Mouse (Mus musculus): ENCODE measurements around the gene Irs3.
A peak's percentile ranks its signal among the peaks of the same experiment; 100 is the strongest.

Gene Irs3

DNA sequence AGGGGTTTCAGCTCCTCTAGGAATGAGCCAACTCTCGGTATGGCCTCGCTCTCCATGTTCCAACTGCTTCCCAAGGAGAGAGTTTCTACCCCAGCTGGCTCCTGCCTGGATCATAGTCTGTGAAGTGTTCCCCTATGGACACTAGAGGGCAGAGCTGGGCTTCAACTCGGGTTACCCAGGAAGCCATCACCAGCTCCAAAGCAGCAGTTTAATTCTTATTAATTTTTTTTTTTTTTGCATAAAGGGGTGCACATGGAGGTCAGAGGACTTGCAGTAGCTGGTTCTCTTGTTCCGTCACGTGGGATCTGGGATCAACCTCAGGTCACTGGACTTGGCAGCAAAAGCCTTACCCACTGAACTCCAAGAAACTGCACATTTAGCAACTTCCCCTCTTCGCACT lies 11.5 kb upstream of the Irs3 start:
- DNase-seq (ENCODE audit: low spot score) = no peak

- no peak for DNase-seq (ENCODE audit: low spot score)
Observed at GRCm38 (mm10) chr5:137654746-137655145, 9.2 kb upstream of the Irs3 start.

DNA sequence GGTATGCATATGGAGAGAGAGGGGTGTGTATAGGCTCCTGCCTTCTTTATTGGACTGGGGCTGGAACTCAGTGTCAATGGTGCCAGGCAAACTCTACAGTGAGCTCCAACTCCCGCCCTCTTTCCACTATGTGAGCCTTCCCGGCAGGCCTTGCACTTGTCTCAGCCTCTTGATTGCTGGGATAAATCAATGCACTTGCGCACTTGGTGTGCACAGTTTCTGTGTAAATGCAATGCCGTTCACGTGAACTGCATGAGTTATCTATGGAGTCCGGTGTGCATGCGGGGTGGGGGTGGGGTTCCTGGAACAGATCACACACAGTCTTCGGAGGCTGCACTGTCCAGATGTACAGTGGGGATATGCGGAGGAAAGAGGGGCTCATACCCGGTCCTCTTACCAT lies 7.9 kb upstream of the Irs3 start:
- no peak for DNase-seq (ENCODE audit: low spot score)

DNA sequence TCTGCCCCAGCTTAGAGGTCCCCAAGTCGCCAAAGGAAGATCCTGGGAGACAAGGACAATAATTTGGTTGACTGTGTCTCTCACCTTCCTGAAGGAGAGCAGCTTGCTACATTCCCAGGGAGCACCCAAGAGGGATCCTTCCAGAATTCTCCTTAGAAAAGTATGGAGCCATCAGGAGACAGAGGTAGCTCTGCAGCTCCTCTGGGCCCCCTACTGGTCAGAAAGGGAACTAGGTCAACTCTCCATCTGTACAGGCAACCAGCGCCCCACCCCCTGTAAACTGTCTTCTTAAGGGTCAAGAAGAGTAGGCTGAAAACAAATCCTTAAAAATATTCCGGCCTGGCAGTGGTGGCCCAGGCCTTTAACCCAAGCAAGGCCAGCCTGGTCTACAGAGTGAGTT lies 7.0 kb upstream of the Irs3 start:
- no peak for DNase-seq (ENCODE audit: low spot score)

- DNase-seq (ENCODE audit: low spot score) = no peak
Observed at GRCm38 (mm10) chr5:137649669-137650571, 4.4 kb upstream of the Irs3 start.

GRCm38 (mm10) chr5:137649251-137649650 lies 3.7 kb upstream of the Irs3 start:
- no peak for DNase-seq (ENCODE audit: low spot score)

DNA sequence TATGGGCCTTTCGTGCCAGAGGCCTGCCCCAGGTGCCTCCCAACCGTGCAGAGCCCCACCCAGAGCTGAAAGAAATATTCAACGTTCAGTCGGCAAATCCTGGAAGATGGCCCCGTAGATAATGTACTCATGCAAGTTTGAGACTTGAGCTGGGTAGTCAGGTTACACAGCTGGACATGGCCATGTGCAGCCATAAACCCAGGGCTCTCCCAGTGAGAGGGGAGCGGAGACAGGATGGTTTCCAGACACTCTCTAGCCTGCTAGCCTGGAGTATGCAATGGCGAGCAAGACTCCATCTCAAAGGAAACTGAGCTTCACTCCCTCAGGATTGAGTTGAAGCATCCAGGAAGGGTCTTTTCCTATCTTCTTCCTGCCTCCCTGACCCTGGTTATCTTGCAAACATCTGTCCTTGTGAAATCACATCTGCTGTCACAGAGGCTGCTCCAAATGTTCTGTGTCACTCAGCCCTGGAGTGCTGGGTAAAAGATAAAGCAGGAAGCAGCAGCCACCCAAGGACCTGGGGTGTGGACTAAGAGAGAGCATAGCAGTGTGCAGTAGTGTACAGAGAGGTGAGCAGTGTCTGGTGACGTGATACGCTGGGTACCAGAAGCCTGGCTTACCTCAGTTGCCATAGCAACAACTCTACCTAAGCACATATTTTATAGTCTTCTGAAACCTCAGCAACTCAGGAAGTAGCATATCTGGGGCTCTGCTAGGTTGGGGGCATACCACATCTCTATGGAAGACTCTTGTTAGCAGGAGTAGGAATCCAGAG lies 2.5 kb upstream of the Irs3 start:
- no peak for DNase-seq (ENCODE audit: low spot score)

- DNase-seq (ENCODE audit: low spot score) = no peak
Observed at GRCm38 (mm10) chr5:137645091-137645651, 343 bp downstream of the Irs3 start.

DNA sequence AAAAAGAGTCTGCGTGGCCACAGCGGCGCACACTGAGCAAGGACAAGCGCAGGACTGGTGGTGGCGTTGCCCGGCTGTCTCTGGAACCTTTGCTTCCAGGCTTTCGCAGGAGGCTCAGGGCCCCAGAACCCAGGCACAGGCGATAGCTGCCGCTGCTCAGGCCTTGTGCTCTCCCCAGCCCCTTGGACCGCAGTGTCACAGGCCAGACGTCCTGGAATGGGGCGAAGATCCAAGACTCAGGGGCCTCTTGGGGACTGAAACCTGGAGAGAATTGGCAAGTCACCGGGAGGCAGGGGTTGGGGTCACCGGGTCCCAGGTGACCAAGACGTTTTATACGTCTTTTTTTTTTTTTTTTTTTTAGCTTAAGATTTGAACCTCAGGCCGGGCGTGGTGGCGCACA lies 1.0 kb downstream of the Irs3 start:
- no peak for DNase-seq (ENCODE audit: low spot score)

DNA sequence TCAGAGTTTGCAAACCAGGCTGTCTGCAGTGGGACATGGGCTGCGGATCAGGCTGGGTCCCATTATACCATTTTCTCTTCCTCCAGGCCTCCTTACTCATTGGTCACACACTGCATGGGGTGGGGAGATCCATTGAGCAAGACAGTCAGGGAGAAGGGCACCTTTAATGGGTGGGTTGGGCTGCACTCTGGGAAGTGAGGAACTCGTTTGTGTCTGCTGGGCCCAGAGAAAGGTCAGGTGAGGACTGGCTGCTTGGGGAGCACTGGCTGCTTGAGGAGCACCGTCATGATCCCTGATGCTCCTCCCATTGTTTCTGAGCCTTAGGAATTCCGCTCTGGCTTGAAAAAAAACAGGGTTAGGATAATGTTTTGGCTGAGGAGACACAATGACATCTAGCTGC lies 2.6 kb downstream of the Irs3 start:
- DNase-seq (ENCODE audit: low spot score) = no peak

DNA sequence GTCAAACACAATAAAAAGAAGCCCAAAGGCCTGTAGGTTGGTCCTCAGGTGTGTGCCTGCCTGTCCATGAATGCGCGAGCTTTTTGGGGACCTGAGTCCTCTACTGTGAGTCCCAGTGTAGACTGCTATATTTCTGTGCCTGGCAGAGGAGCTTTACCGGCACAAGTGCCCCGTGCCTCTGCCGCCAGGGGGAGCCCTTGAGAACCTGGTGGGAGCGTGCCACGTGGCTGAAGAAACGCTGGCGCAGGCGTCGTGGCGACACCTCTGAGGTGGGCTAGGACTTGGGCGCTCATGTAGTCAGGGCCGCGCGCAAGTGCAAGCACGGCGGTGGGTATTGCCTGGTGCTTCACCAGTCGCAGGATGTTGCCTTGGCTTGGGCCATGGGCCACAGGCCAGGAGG lies 4.5 kb downstream of the Irs3 start, which contains the start of gene Sap25:
Gene Sap25, plus strand, starts transcription at position 281 of the 400 bp plus-strand sequence.
- DNase-seq (ENCODE audit: low spot score) = no peak

- DNase-seq (ENCODE audit: low spot score) = no peak
Observed at GRCm38 (mm10) chr5:137639472-137639871, 6.0 kb downstream of the Irs3 start.

DNA sequence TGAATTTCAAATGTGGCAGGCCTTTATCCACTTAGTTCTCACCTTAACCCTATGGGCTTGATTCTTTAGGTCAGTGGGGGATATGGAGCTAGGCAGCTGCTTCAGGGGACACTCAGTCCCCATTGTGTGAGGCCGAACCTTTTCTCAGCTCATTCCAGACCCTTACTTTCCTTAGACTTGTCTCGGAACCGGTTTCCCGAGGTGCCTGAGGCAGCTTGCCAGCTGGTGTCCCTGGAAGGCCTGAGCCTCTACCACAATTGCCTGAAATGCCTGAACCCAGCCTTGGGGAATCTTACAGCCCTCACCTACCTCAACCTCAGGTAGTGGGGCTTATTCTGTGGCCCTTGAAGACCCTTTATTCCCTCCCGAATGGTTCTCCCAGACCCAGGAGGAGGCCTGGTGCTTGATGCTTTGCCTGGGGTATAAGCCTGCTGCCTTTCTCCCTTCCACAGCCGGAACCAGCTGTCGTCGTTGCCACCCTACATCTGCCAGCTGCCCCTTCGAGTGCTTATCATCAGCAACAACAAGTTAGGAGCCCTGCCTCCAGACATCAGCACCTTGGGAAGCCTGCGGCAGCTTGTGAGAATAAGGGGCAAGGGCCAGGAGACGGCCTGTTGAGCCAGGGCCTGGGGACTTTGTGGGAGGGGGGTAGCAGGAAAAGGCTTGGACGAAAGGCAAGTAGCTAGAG lies 12.0 kb downstream of the Irs3 start:
- DNase-seq (ENCODE audit: low spot score) = no peak

- DNase-seq (ENCODE audit: low spot score) = no peak
Observed at GRCm38 (mm10) chr5:137631591-137631990, 13.9 kb downstream of the Irs3 start.

DNA sequence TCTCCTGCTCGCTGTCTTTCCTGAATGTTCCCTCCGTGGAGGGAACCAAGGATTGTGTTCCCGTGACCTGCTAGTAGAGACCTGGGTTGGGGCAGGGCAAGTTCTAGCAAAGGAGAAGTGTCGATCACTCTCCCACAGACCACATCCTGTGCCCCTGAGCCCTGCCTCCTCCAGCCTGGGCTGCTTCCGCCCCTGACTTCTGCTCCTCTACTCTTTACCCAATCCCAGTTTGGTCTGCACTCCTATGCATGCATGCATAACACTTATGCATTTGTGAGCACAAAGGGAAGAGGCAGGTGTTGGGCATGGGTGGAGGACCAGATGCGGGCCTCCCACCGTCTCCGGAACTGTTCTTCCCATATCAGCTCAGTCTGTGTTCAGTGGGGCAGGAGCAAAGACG lies 14.3 kb downstream of the Irs3 start:
- DNase-seq (ENCODE audit: low spot score) = no peak

- DNase-seq (ENCODE audit: low spot score) = no peak
Observed at GRCm38 (mm10) chr5:137630602-137631001, 14.9 kb downstream of the Irs3 start.

DNA sequence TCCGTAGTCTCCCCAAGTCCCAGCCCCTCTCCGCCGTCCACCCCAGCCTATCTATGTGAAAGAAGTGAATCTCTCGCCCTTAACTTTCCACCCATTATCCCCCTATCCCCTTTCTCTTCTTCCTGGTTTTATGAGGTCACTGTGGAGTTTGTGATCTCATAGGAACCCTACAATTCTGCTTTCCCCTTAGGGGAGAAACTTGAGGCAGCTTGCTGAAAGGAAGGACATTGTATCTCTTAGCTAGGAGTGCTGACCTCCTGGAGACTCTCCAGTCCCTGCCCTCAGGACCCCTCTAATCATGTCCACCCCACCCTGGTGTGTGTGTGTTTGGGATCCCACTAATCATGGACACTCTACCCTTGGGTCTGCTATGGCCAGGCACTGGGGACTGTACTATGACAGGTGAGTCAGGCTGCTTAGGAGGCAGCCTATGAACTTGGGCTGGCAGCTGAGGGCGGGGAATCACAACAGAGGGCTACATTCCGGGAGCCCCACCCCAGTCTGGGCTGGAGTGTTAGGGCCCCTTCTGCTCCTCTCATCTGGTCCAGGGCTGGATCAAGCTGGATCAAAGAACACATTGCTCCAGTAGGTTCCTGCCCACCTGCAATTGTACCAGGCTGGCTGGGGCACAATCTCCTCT lies 15.5 kb downstream of the Irs3 start:
- DNase-seq (ENCODE audit: low spot score) = no peak

- DNase-seq (ENCODE audit: low spot score) = no peak
Observed at GRCm38 (mm10) chr5:137629306-137629721, 16.2 kb downstream of the Irs3 start.

- peak; percentile 95 for DNase-seq (ENCODE audit: low spot score)
Observed at GRCm38 (mm10) chr5:137628498-137629305, 16.8 kb downstream of the Irs3 start, which contains the start of the genes Fbxo24, Lrch4 and Gm20605. Gene Fbxo24, minus strand, starts transcription at chr5:137629002. Gene Lrch4, plus strand, starts transcription at chr5:137629121. Gene Gm20605, plus strand, starts transcription at chr5:137629175.

DNA sequence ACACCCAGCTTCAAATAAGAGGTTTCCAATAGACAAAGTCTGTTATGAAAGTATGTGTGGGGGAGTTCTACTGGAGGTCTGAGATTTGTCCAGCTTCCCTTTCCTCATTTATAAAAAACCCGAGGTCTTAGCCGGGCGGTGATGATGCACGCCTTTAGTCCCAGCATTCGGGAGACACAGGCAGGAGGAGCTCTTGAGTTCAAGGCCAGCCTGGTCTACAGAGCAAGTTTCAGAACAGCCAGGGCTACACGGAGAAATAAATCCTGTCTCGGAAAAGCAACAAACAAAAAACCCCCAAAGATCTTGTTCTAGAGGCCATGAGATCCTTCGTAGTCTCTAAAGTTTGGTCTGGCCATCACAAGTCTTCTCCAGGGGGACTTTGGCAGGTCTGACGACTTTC lies 17.5 kb downstream of the Irs3 start:
- no peak for DNase-seq (ENCODE audit: low spot score)

All from urinary bladder, postnatal 10 days (tissue).